Mouse (Mus musculus): ENCODE results near the gene Arl6ip1.

GRCm38 (mm10) chr7:118141271-118141670 is 11.8 kb upstream of the Arl6ip1 start:
- TF ChIP-seq CTCF (IDR thresholded peaks at IDR 0.05; ENCODE audit: low read depth, low read length) (no peak), GATA1 (IDR thresholded peaks at IDR 0.05; ENCODE audit: borderline replicate concordance, low read length) (no peak), POLR2AphosphoS5 (IDR thresholded peaks at IDR 0.05; ENCODE audit: insufficient replicate concordance, low read depth, low read length) (no peak), GATA2 (IDR thresholded peaks at IDR 0.05; ENCODE audit: borderline replicate concordance, low read depth, low read length) (no peak), TAL1 (conservative IDR thresholded peaks at IDR 0.05; ENCODE audit: low read depth, low read length) (no peak)

All from G1E (cell line).